12 mouse cellular contexts compared by ENCODE assay signal in genomic region chr9:71319776-71320175, GRCm38 (mm10).
DNase-seq lines count a peak whose midpoint lies in the region.
"Had no signal": no experiment of that assay in that cellular context is flagged by ENCODE, and none has a peak within 500 bp of the region (broad histone marks: within the 10 kb centered on the region; RNA-seq: fewer than 3 reads in every experiment).

No protein-coding gene starts in this region.

- intact Hi-C loops in left cerebral cortex, postnatal 4 days (cut with DNase I) = no loop called here

- peak; percentile 16 for DNase-seq in left cerebral cortex, postnatal 4 days
- no peak for DNase-seq in left cerebral cortex, adult 18-20 months (ENCODE audit: low spot score in 2 of 2)
- DNase-seq in gastrocnemius, adult 8-10 months (ENCODE audit: low spot score in 2 of 2) = peak; percentile 51 to 57
- peak; percentile 64 to 78 for DNase-seq in heart, adult 9 months (ENCODE audit: low spot score in 2 of 2)
- DNase-seq in skeletal muscle tissue, adult 2 months (ENCODE audit: low read depth, low spot score) = peak; percentile 75
- DNase-seq in spleen, postnatal 10 days (ENCODE audit: low spot score in 2 of 2) = no peak
- DNase-seq in c-Kit-positive CD71-positive TER-119-positive erythroid progenitor cells, embryonic 14.5 days (ENCODE audit: low spot score) = no peak
- DNase-seq: adrenal gland, adult 8-10 months; cerebellum, adult 9-10 months; liver, postnatal 0 days; lung, postnatal 14 days; right cerebral cortex, postnatal 25 days had no signal

Comparison
In these comparisons a context has a peak if more than half of its experiments do, and no peak if none do; other contexts are left out.
1. DNase-seq: peak in left cerebral cortex, postnatal 4 days (single experiment), gastrocnemius, adult 8-10 months (2 of 2), heart, adult 9 months (2 of 2) and skeletal muscle tissue, adult 2 months (single experiment); none in left cerebral cortex, adult 18-20 months (0 of 2), spleen, postnatal 10 days (0 of 2) and c-Kit-positive CD71-positive TER-119-positive erythroid progenitor cells, embryonic 14.5 days (single experiment).